Mouse (Mus musculus) megakaryocyte progenitor cell, adult 5-6 weeks (primary cell): Measurements from ENCODE around the gene Dock10. TPM values are rescaled to one million over a fixed set of nuclear protein-coding genes. Genes with fewer than 3 reads are reported as not detected.

Source experiments
- ATAC-seq: replicated peaks from 2 replicates; pipeline ENCODE4 v1.8.0; 2016; ENCODE audit warnings: mild to moderate bottlenecking, moderate TSS enrichment, inconsistent platforms; ENCODE audit not compliant: poor library complexity
- total RNA-seq, 2 experiments: library from RNA; stranded (forward) in 1 of 2; stranded (reverse) in 1 of 2; fragments of 157-497, 149-512 nt in 1 of 2; fragments of 200-1000 nt in 1 of 2; gene quantifications; 2 replicates each; pipeline versions ENCODE4 v1.2.3 to v1.2.4; 2015 to 2017

Gene Dock10
- total RNA-seq, 2 experiments from 2014 or later, result 88.8 to 144 TPM

- no peak for ATAC-seq
These were observed 133.8 kb downstream of the Dock10 start for GRCm38 (mm10) chr1:80624552-80624951.

GRCm38 (mm10) chr1:80622646-80623045 lies 135.7 kb downstream of the Dock10 start:
- ATAC-seq, result no peak

- ATAC-seq, result no peak
These were observed 139.2 kb downstream of the Dock10 start for GRCm38 (mm10) chr1:80619100-80619499.

GRCm38 (mm10) chr1:80616671-80617070 lies 141.7 kb downstream of the Dock10 start:
- ATAC-seq, result no peak

GRCm38 (mm10) chr1:80614750-80615149 lies 143.6 kb downstream of the Dock10 start:
- ATAC-seq, result no peak

- peak; percentile 78 for ATAC-seq
These were observed 144.8 kb downstream of the Dock10 start for GRCm38 (mm10) chr1:80613395-80614011.

GRCm38 (mm10) chr1:80607546-80607945 lies 150.8 kb downstream of the Dock10 start:
- no peak for ATAC-seq

GRCm38 (mm10) chr1:80606131-80606754 lies 152.1 kb downstream of the Dock10 start:
- ATAC-seq, result peak; percentile 89

- ATAC-seq, result no peak
These were observed 154.0 kb downstream of the Dock10 start for GRCm38 (mm10) chr1:80604332-80604731.

GRCm38 (mm10) chr1:80603081-80603480 lies 155.2 kb downstream of the Dock10 start:
- ATAC-seq, result no peak

GRCm38 (mm10) chr1:80583281-80583680 lies 175.0 kb downstream of the Dock10 start:
- no peak for ATAC-seq

GRCm38 (mm10) chr1:80582186-80582585 lies 176.1 kb downstream of the Dock10 start:
- no peak for ATAC-seq

- ATAC-seq, result peak; percentile 83
These were observed 181.4 kb downstream of the Dock10 start for GRCm38 (mm10) chr1:80576898-80577297.

GRCm38 (mm10) chr1:80556446-80556845 lies 201.9 kb downstream of the Dock10 start:
- ATAC-seq, result no peak

- ATAC-seq, result no peak
These were observed 216.8 kb downstream of the Dock10 start for GRCm38 (mm10) chr1:80541522-80541921.

GRCm38 (mm10) chr1:80522197-80522596 lies 236.1 kb downstream of the Dock10 start:
- no peak for ATAC-seq

GRCm38 (mm10) chr1:80520456-80520855 lies 237.9 kb downstream of the Dock10 start:
- ATAC-seq, result no peak

- ATAC-seq, result no peak
These were observed 238.4 kb downstream of the Dock10 start for GRCm38 (mm10) chr1:80519893-80520292.

GRCm38 (mm10) chr1:80515836-80516235 lies 242.5 kb downstream of the Dock10 start:
- peak; percentile 26; the same call in 1 of the 2 replicates for ATAC-seq

- peak; percentile 66; the same call in 1 of the 2 replicates for ATAC-seq
These were observed 245.9 kb downstream of the Dock10 start for GRCm38 (mm10) chr1:80512210-80512948.

GRCm38 (mm10) chr1:80504757-80505156 lies 253.6 kb downstream of the Dock10 start:
- ATAC-seq, result peak; percentile 75

GRCm38 (mm10) chr1:80504081-80504480 lies 254.2 kb downstream of the Dock10 start:
- ATAC-seq, result no peak
